Mouse (Mus musculus) lung, postnatal 0 days (tissue): ENCODE measurements around the gene Haspin.

Experiments
- CTCF ChIP-seq: IDR thresholded peaks from 2 replicates; pipeline ENCODE4 v1.5.1; 2016; ENCODE audit warnings: antibody characterized with exemption, mild to moderate bottlenecking
- EP300 ChIP-seq: IDR thresholded peaks from 2 replicates; pipeline ENCODE4 v1.6.1; 2016; ENCODE audit warnings: antibody characterized with exemption, mild to moderate bottlenecking, control low read depth

GRCm38 (mm10) chr11:73126495-73126894, 11.6 kb downstream of the Haspin start:
- TF ChIP-seq CTCF (no peak), EP300 (no peak)
